Mouse (Mus musculus) thymus, adult 2 months (tissue): ENCODE data around the gene Igf1. TPM values are rescaled to one million over a fixed set of nuclear protein-coding genes. Genes with fewer than 3 reads are reported as not detected.

Source experiments
- DNase-seq: peaks from one replicate; pipeline ENCODE4 v3.0.0; 2021
- H3K27ac ChIP-seq: fragments of 200-500 bp; 2 replicates; pipeline ENCODE4 v1.5.1; 2012; ENCODE audit warnings: low read length, control low read depth; ENCODE audit not compliant: control insufficient read depth, insufficient read depth
- H3K27me3 ChIP-seq: fragments of 200-500 bp; 2 replicates; pipeline ENCODE4 v1.6.1; 2012; ENCODE audit warnings: mild to moderate bottlenecking, low read length, moderate library complexity, mixed read lengths; ENCODE audit not compliant: control insufficient read depth, insufficient read depth
- H3K36me3 ChIP-seq: fragments of 200-500 bp; 2 replicates; pipeline ENCODE4 v1.6.1; 2012; ENCODE audit warnings: mild to moderate bottlenecking, low read length, moderate library complexity; ENCODE audit not compliant: control insufficient read depth, insufficient read depth
- H3K4me1 ChIP-seq: fragments of 200-500 bp; replicated peaks from 2 replicates; pipeline ENCODE4 v1.6.1; 2012; ENCODE audit warnings: low read length; ENCODE audit not compliant: control insufficient read depth, insufficient read depth
- H3K4me3 ChIP-seq: fragments of 200-500 bp; 2 replicates; pipeline ENCODE4 v1.5.1; 2012; ENCODE audit warnings: mild to moderate bottlenecking, low read length, control low read depth, moderate library complexity; ENCODE audit not compliant: control insufficient read depth, insufficient read depth
- CTCF ChIP-seq: fragments of 200-500 bp; IDR thresholded peaks from 2 replicates; pipeline ENCODE4 v1.5.1; 2012; ENCODE audit warnings: mild to moderate bottlenecking, control low read depth, low read length, moderate library complexity, borderline replicate concordance; ENCODE audit not compliant: control insufficient read depth, poor library complexity, insufficient read depth; ENCODE audit errors: extremely low read depth
- POLR2A ChIP-seq: fragments of 200-500 bp; IDR thresholded peaks from 2 replicates; pipeline ENCODE4 v1.6.1; 2012; ENCODE audit warnings: mild to moderate bottlenecking, low read length, control low read depth, moderate library complexity; ENCODE audit not compliant: control insufficient read depth, poor library complexity, insufficient read depth; ENCODE audit errors: extremely low read depth
- WGBS: fragments of 180-500 bp; shearing (Covaris S2); methylation state at CpG from one replicate; pipeline ENCODE4 v1.1.7; 2018; 5-methylcytosine and 5-hydroxymethylcytosine counted together
- polyA plus RNA-seq: library from polyadenylated mRNA; depleted of rRNA; stranded (reverse); fragments of >200 nt; gene quantifications from 2 replicates; pipeline ENCODE4 v1.2.3, GENCODE M21; 2012; rRNA removed

The Igf1 gene
- polyA plus RNA-seq = 57.5 and 59.2 TPM in 2 replicates

DNA sequence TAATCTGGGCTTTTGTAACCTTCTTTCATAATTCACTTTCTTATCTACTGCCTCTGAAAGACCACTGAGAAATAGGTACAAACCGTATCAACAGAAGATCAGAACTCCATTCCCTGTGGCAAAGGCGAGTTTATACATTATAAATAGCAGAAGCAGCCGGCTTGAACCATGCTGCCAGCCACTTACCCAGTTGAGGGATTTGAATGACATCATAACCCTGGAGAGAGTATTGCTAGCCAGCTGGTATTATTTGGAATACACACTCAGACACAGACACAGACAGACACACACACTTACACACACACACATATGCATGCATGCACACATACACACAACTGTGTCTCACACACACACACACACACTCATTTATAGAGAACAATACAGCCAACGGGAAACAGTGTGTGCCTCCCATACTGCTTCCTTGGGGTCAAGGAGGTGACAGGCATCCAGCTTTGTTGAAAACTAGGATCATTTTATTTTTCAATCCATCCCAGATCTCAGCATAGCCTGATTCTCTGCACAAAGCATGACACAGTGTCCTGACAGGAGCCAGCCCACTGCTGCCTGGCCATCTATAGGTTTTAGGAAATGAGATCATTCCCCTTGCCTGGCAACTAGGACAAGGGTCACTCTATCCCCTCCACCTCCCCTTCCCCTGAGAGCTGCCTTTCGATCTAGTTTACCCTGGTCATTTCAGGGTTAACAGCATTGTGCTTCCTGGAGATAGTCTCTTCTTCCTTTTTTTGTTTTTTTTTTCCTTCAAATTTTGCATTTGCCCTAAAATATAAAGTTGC lies at the start of gene Igf1:
TSS of gene Igf1 (plus strand) at position 253 of the 794 bp plus-strand sequence.
- no peak for TF ChIP-seq CTCF
- TF ChIP-seq POLR2A = no peak
- no peak for DNase-seq
- Histone ChIP-seq H3K4me3 (no peak within 1 kb of the TSS), H3K27me3 (no peaks in the 10 kb centered on the region; the same call in 1 of the 2 replicates), H3K36me3 (no peaks in the 10 kb centered on the region), H3K4me1 (no peaks in the 10 kb centered on the region), H3K27ac (no peak within 1 kb of the TSS)
- WGBS = 22% methylated on average over 5 of the region's 5 CpGs

DNA sequence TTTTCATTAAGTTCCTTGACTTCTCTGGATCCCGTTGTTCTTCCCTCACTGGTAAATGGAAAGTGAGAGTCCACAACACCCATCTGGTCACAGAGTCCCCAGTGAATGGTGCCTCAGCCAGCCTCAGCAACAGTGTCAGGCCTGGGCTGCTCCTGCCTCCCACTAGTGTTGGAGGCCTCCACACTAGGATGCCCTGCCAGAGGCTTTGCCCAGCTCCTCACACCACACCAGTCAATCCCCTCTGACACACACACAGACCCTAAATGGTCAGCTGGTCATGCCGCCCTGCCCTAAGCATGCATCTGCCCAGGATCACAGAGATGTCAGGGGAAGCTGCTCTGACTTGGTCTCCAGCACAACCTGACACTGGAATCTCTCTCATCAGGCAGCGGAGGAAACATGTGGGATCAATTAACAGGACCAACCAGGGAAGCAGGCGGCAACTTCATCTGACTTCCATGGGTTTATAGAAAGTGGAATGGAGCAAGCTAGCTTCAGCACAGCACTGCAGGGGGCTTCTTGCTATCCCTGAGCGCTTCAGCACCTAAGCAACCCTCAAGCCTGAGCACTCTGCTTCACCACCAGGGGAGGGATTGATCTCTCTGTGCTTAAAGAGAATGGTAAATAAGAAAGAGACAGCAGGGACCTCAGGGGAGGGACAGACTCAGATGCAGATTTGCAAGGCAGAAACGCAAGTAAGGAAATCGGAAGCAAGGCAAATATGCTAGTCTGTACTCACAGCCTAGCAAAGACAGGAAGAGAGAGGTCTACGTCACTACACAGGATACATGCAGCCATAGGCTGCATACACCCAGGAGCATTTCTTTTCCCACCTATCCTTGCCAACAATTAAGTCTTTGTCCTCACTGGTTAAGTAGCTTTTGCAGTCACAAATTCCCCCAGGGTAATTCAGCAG lies 45.6 kb upstream of the Igf1 start:
- H3K4me3 ChIP-seq = no peak overlapping the region
- DNase-seq = no peak
- no peaks in the 10 kb centered on the region for H3K27me3 ChIP-seq
- no peak for TF ChIP-seq POLR2A
- TF ChIP-seq CTCF = no peak
- H3K36me3 ChIP-seq = no peaks in the 10 kb centered on the region
- no peaks in the 10 kb centered on the region for H3K4me1 ChIP-seq
- 76% methylated on average over 8 of the region's 8 CpGs for WGBS
- H3K27ac ChIP-seq = no peak overlapping the region

DNA sequence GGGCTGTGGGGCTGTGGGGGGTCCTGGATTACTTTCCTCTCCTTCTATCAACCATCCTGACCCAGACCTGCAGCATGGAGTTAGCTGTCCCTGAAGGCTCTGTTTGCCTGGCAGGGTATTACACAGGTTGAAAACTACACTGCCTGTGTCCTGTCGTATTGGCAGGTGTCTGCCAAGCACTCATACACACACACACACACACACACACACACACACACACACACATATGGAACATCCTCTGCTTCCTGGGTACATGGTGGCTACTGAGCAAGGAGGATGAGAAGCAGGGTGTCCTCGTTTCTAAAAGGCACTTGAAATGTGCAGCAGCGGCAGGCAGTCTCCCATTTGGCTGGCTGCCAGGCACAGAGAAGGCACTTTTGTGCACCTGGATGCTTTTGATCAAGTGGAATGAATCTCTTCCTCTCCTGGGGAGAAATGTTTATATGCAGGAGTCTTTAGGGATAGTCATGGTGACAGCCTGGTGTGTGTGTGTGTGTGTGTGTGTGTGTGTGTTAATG lies 44.9 kb upstream of the Igf1 start:
- 37% methylated on average over 3 of the region's 3 CpGs for WGBS
- no peaks in the 10 kb centered on the region for H3K4me1 ChIP-seq
- H3K27ac ChIP-seq = no peak overlapping the region
- no peak for DNase-seq
- H3K27me3 ChIP-seq = no peaks in the 10 kb centered on the region
- TF ChIP-seq POLR2A (no peak), CTCF (no peak)
- no peaks in the 10 kb centered on the region for H3K36me3 ChIP-seq
- H3K4me3 ChIP-seq = no peak overlapping the region

- 85% methylated on average over 4 of the region's 4 CpGs for WGBS
- H3K27me3 ChIP-seq = no peaks in the 10 kb centered on the region
These were observed 41.2 kb upstream of the Igf1 start for GRCm38 (mm10) chr10:87816861-87817260.

GRCm38 (mm10) chr10:87817786-87818185 lies 40.3 kb upstream of the Igf1 start:
- WGBS = 87% methylated on average over 7 of the region's 7 CpGs
- Histone ChIP-seq H3K27ac (no peak overlapping the region), H3K4me3 (no peak overlapping the region), H3K4me1 (no peaks in the 10 kb centered on the region), H3K27me3 (no peaks in the 10 kb centered on the region), H3K36me3 (no peaks in the 10 kb centered on the region)
- DNase-seq = no peak
- TF ChIP-seq POLR2A = no peak
- no peak for TF ChIP-seq CTCF

More at GRCm38 (mm10) chr10:87816861-87817260, 41.2 kb upstream of the Igf1 start:
- no peak overlapping the region for H3K4me3 ChIP-seq
- TF ChIP-seq CTCF = no peak
- no peak for TF ChIP-seq POLR2A
- H3K36me3 ChIP-seq = no peaks in the 10 kb centered on the region
- H3K27ac ChIP-seq = no peak overlapping the region
- no peaks in the 10 kb centered on the region for H3K4me1 ChIP-seq
- DNase-seq = no peak

GRCm38 (mm10) chr10:87821906-87822305 lies 36.2 kb upstream of the Igf1 start:
- no peak overlapping the region for H3K4me3 ChIP-seq
- DNase-seq = no peak
- WGBS = 83% methylated on average over 10 of the region's 10 CpGs

More at GRCm38 (mm10) chr10:87821906-87822305, 36.2 kb upstream of the Igf1 start:
- Histone ChIP-seq H3K27ac (no peak overlapping the region), H3K36me3 (no peaks in the 10 kb centered on the region), H3K27me3 (no peaks in the 10 kb centered on the region), H3K4me1 (no peaks in the 10 kb centered on the region)
- TF ChIP-seq CTCF = no peak
- TF ChIP-seq POLR2A = no peak
